Comparison of ENCODE assay signal across 7 mouse cellular contexts in the genomic region with DNA sequence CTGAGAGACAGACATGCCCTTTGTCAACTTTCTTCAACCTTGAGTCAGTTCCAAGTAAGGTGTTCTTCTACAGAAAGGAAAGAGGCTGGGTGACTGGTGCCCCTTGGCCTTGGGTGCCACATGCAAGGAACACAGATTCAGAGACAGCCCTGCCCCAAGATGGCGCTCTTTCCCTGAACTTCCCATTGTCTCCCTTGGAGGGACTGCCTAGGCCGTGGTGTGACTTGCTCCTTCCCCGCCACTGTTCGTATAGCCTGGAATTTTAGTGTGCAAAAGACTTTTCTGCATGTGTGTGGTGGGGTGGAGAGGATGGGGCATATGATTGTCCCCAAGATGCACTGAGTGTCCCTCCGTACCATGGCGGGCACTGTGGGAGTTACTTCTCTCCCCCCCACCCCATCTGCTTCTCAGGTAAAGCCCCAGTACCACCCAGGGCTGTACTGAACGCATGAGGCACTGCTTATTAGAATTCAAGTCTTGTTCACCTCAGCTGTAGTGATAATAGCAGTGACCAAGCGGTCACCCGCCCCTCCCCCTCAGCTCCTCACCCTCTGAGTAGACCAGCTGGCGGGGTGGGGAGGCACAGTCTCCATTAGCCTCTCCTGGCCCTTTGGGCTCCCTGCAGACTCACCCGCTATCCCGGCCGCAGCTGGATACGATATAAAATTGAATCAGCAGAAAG.
DNase-seq lines count a peak whose midpoint lies in the region; ATAC-seq and TF ChIP-seq lines count a peak whose summit lies in the region.

No protein-coding gene starts in this region.

- dilution Hi-C loops in CH12.LX (cut with MboI; ENCODE audit: extremely low pct_ligation_motif_present, extremely low pct_unique_long_range_greater_than_20kb, low sequenced_read_pairs): no loop called here

- TF ChIP-seq POLR2A in CH12.LX (IDR thresholded peaks at IDR 0.05; ENCODE audit: low read depth, low read length): no peak

- TF ChIP-seq EP300 in CH12.LX (IDR thresholded peaks at IDR 0.05; ENCODE audit: low read length): no peak

- DNase-seq in CH12.LX (ENCODE audit: extremely low read depth): peak; percentile 10
- no peak for DNase-seq in ES-E14 (ENCODE audit: low read depth, low spot score)
- DNase-seq in lung, postnatal 25 days (ENCODE audit: low spot score): peak; percentile 57
- peak; percentile 35 for DNase-seq in skeletal muscle tissue, adult 2 months (ENCODE audit: low read depth, low spot score)

- in situ Hi-C loops in CH12.LX (cut with MboI; ENCODE audit: low pct_ligation_motif_present, low pct_unique_long_range_greater_than_20kb, low sequenced_read_pairs): no loop called here
- in situ Hi-C loops in ES-E14 (cut with MboI; ENCODE audit: low sequenced_read_pairs in 2 of 2, unreplicated experiment in 2 of 2): no loop called here

- H3K4me1 ChIP-seq in CH12.LX (ENCODE audit: control insufficient read depth in 1 of 2, insufficient read depth in 2 of 2) (peaks cover 0 to 7% of the 10 kb centered on the region in 2 experiments; a peak in 1 of 4 replicates), ES-E14 (ENCODE audit: control insufficient read depth in 2 of 2, insufficient read depth in 2 of 2, low read length in 2 of 2, poor library complexity in 1 of 2) (peaks cover 0 to 2% of the 10 kb centered on the region in 2 experiments; a peak in 1 of 4 replicates)
- peaks cover 6% of the 10 kb centered on the region for H3K4me1 ChIP-seq in embryonic facial prominence, embryonic 12.5 days
- H3K4me1 ChIP-seq in heart, embryonic 11.5 days (ENCODE audit: control insufficient read depth, insufficient read depth, low read length): no peaks in the 10 kb centered on the region; the same call in 1 of the 2 replicates
- peaks cover 14% of the 10 kb centered on the region for H3K4me1 ChIP-seq in kidney, embryonic 16.5 days (ENCODE audit: insufficient read depth, low read length)

- TF ChIP-seq CTCF in CH12.LX (conservative IDR thresholded peaks at IDR 0.05 in 1 of 2, IDR thresholded peaks at IDR 0.05 in 1 of 2; ENCODE audit: low read depth in 2 of 2, low read length in 2 of 2): peak in 1 of 2 experiments; percentile 52; a peak in 2 of 4 replicates

- H3K27ac ChIP-seq in CH12.LX (ENCODE audit: insufficient read depth, low read depth) (no peak overlapping the region), ES-E14 (ENCODE audit: insufficient read depth, low read depth, low read length, poor library complexity, severe bottlenecking) (no peak overlapping the region)
- no peak overlapping the region for H3K27ac ChIP-seq in embryonic facial prominence, embryonic 12.5 days
- H3K27ac ChIP-seq in heart, embryonic 11.5 days (ENCODE audit: low read depth, low read length): no peak overlapping the region
- H3K27ac ChIP-seq in kidney, embryonic 16.5 days (ENCODE audit: low read length): peak overlapping the region; percentile 14; the same call in 1 of the 2 replicates

- no peak overlapping the region for H3K4me2 ChIP-seq in CH12.LX (ENCODE audit: insufficient read depth, low read depth, poor library complexity, severe bottlenecking)
- no peak overlapping the region for H3K4me2 ChIP-seq in embryonic facial prominence, embryonic 12.5 days (replicated peaks)
- no peak overlapping the region for H3K4me2 ChIP-seq in heart, embryonic 11.5 days
- H3K4me2 ChIP-seq in kidney, embryonic 16.5 days (replicated peaks; ENCODE audit: low read depth, low read length): no peak overlapping the region

- H3K4me3 ChIP-seq in CH12.LX (replicated peaks in 1 of 3; ENCODE audit: low read depth in 2 of 3, low read length in 2 of 3, poor library complexity in 1 of 3): no peak overlapping the region
- peak overlapping the region; percentile 26 to 39; a peak in 3 of 4 replicates for H3K4me3 ChIP-seq in ES-E14 (ENCODE audit: insufficient read depth in 1 of 2, low read depth in 1 of 2, low read length in 2 of 2, poor library complexity in 1 of 2, severe bottlenecking in 1 of 2)
- no peak overlapping the region for H3K4me3 ChIP-seq in embryonic facial prominence, embryonic 12.5 days
- no peak overlapping the region for H3K4me3 ChIP-seq in heart, embryonic 11.5 days (ENCODE audit: low read depth, low read length)
- H3K4me3 ChIP-seq in kidney, embryonic 16.5 days (ENCODE audit: low read length): no peak overlapping the region

- H3K79me2 ChIP-seq in CH12.LX (replicated peaks; ENCODE audit: control insufficient read depth, extremely low read depth, insufficient read depth, poor library complexity, severe bottlenecking): no peaks in the 10 kb centered on the region

- ATAC-seq in embryonic facial prominence, embryonic 12.5 days (ENCODE audit: insufficient number of reproducible peaks, insufficient read depth, low FRiP score, low TSS enrichment): peak; percentile 69; the same call in 1 of the 2 replicates
- ATAC-seq in heart, embryonic 11.5 days (replicated peaks; ENCODE audit: insufficient number of reproducible peaks, low FRiP score, low TSS enrichment): 0 out of 2 replicates have a peak, but pooled peaks have one; percentile 22
- ATAC-seq in kidney, embryonic 16.5 days (ENCODE audit: low FRiP score, low TSS enrichment): peak; percentile 73

- WGBS in embryonic facial prominence, embryonic 12.5 days: 65% methylated on average over 14 of the region's 14 CpGs
- WGBS in heart, embryonic 11.5 days (ENCODE audit: insufficient replicate concordance): 52% methylated on average over 14 of the region's 14 CpGs
- WGBS in kidney, embryonic 16.5 days: 73% methylated on average over 14 of the region's 14 CpGs

- H3K36me3 ChIP-seq in CH12.LX (replicated peaks in 1 of 2; ENCODE audit: control insufficient read depth in 1 of 2, insufficient read depth in 1 of 2, low read length in 1 of 2) (no peaks in the 10 kb centered on the region), ES-E14 (ENCODE audit: control insufficient read depth, insufficient read depth, low read length, poor library complexity, severe bottlenecking) (no peaks in the 10 kb centered on the region)
- H3K36me3 ChIP-seq in embryonic facial prominence, embryonic 12.5 days: no peaks in the 10 kb centered on the region
- H3K36me3 ChIP-seq in heart, embryonic 11.5 days (ENCODE audit: control insufficient read depth, insufficient read depth, low read length): no peaks in the 10 kb centered on the region
- H3K36me3 ChIP-seq in kidney, embryonic 16.5 days (ENCODE audit: insufficient read depth, low read length): peaks cover 4% of the 10 kb centered on the region

- peak; percentile 43 for TF ChIP-seq RAD21 in CH12.LX (IDR thresholded peaks at IDR 0.05; ENCODE audit: low read depth, low read length)

- H3K27me3 ChIP-seq in CH12.LX (replicated peaks): no peaks in the 10 kb centered on the region
- H3K27me3 ChIP-seq in embryonic facial prominence, embryonic 12.5 days: no peaks in the 10 kb centered on the region
- no peaks in the 10 kb centered on the region for H3K27me3 ChIP-seq in heart, embryonic 11.5 days (ENCODE audit: control insufficient read depth, insufficient read depth, low read length)
- H3K27me3 ChIP-seq in kidney, embryonic 16.5 days (ENCODE audit: insufficient read depth, low read length): no peaks in the 10 kb centered on the region

- H3K9ac ChIP-seq in CH12.LX (ENCODE audit: insufficient read depth, low read depth) (no peak overlapping the region), ES-E14 (ENCODE audit: insufficient read depth, low read depth, low read length, poor library complexity, severe bottlenecking) (peak overlapping the region; percentile 16; the same call in 1 of the 2 replicates)
- no peak overlapping the region for H3K9ac ChIP-seq in embryonic facial prominence, embryonic 12.5 days
- no peak overlapping the region for H3K9ac ChIP-seq in heart, embryonic 11.5 days (ENCODE audit: low read depth, low read length)
- H3K9ac ChIP-seq in kidney, embryonic 16.5 days (replicated peaks; ENCODE audit: low read length): no peak overlapping the region

- peaks cover 13% of the 10 kb centered on the region for H3K9me3 ChIP-seq in CH12.LX (replicated peaks; ENCODE audit: low read length)
- H3K9me3 ChIP-seq in ES-E14 (ENCODE audit: control insufficient read depth, insufficient read depth, low read depth, low read length): no peaks in the 10 kb centered on the region
- 0 out of 2 replicates have a peak, but pooled peaks cover 8% of the 10 kb centered on the region for H3K9me3 ChIP-seq in embryonic facial prominence, embryonic 12.5 days
- H3K9me3 ChIP-seq in heart, embryonic 11.5 days (replicated peaks; ENCODE audit: control insufficient read depth, low read length): peaks cover 10% of the 10 kb centered on the region
- H3K9me3 ChIP-seq in kidney, embryonic 16.5 days (ENCODE audit: low read length): peaks cover 18% of the 10 kb centered on the region

TF ChIP-seq in CH12.LX, 34 proteins besides CTCF, POLR2A, EP300 and RAD21:
- TF ChIP-seq JUN (IDR thresholded peaks at IDR 0.05; ENCODE audit: insufficient read depth, low read depth, low read length): no peak

TF ChIP-seq in ES-E14, 5 proteins besides CTCF, POLR2A, EP300 and RAD21:
- TF ChIP-seq MAFK (IDR thresholded peaks at IDR 0.05; ENCODE audit: insufficient read depth, low read depth, low read length) (no peak), HCFC1 (IDR thresholded peaks at IDR 0.05; ENCODE audit: borderline replicate concordance, insufficient read depth, low read length) (no peak), CHD2 (IDR thresholded peaks at IDR 0.05; ENCODE audit: low read depth, low read length) (no peak), ZNF384 (IDR thresholded peaks at IDR 0.05; ENCODE audit: low read depth, low read length) (no peak), ZC3H11A (IDR thresholded peaks at IDR 0.05; ENCODE audit: borderline replicate concordance, low read depth, low read length) (no peak)

Comparison
In these comparisons a context has a peak if more than half of its experiments do, and no peak if none do; other contexts are left out.
1. H3K4me3 ChIP-seq: peak in ES-E14 (2 of 2); none in CH12.LX (0 of 3), embryonic facial prominence, embryonic 12.5 days (single experiment), heart, embryonic 11.5 days (single experiment) and kidney, embryonic 16.5 days (single experiment).
2. ATAC-seq: peak in every context shown above with its lines; median percentile 73 in kidney, embryonic 16.5 days; 69 in embryonic facial prominence, embryonic 12.5 days; 22 in heart, embryonic 11.5 days.